Mouse (Mus musculus) ES-E14 (cell line): ENCODE measurements around the gene Sox18.

Experiments
- CHD2 ChIP-seq: IDR thresholded peaks from 2 replicates; pipeline ENCODE4 v1.6.1; 2014; ENCODE audit warnings: mild to moderate bottlenecking, low read depth, low read length, inconsistent platforms
- HCFC1 ChIP-seq: IDR thresholded peaks from 2 replicates; pipeline ENCODE4 v1.6.1; 2012; ENCODE audit warnings: low read length, inconsistent platforms, borderline replicate concordance; ENCODE audit not compliant: insufficient read depth
- ZNF384 ChIP-seq: IDR thresholded peaks from 2 replicates; pipeline ENCODE4 v1.6.1; 2012; ENCODE audit warnings: low read depth, low read length, inconsistent platforms

- no peak for TF ChIP-seq HCFC1
- TF ChIP-seq CHD2: no peak
- TF ChIP-seq ZNF384: no peak
Measured at GRCm38 (mm10) chr2:181715382-181715781, 43.9 kb upstream of the Sox18 start.
